Mouse (Mus musculus) heart, postnatal 10 days (tissue): ENCODE results near the gene Clptm1. TPM values are rescaled to one million over a fixed set of nuclear protein-coding genes. Genes with fewer than 3 reads are reported as not detected.

Source experiments
- DNase-seq, 2 experiments: peaks; one replicate each; pipeline ENCODE4 v3.0.0; 2021
- intact Hi-C: fragments of 180-260 bp; cut with DNase I; formaldehyde crosslinking; loops from one replicate; pipeline ENCODE4 v1.15.1; 2025
- total RNA-seq, 2 experiments: library from RNA; stranded (reverse); gene quantifications; 2 replicates each; pipeline ENCODE4 v1.2.3; 2021

The Clptm1 gene
- total RNA-seq, 2 experiments from 2014 or later: 95.2 to 102 TPM

GRCm38 (mm10) chr7:19667434-19667833 is 2.6 kb upstream of the Clptm1 start:
- DNase-seq: no peak
- intact Hi-C loops: no loop called here

DNA sequence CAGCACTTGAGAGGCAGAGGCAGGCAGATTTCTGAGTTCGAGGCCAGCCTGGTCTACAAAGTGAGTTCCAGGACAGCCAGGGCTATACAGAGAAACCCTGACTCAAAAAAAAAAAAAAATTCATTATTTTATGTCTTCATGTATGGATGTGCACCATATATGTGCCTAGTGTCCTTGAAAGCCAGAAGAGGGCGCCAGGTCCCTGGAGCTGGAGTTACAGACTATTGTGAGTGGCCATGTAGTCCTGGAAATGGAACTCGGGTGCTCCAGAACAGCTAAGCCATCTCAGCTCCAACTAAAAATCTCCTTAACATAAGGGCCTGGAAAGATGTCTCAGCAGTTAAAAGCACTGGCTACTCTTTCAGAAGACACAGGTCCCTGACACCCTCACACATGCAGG is 1.9 kb upstream of the Clptm1 start:
- DNase-seq: no peak
- intact Hi-C loops: loop anchor here (1.0 kb wide), 1 partner anchor 206 kb away; no protein-coding TSS in a partner anchor

GRCm38 (mm10) chr7:19664455-19664954 is 328 bp downstream of the Clptm1 start:
- intact Hi-C loops: no loop called here
- no peak for DNase-seq

GRCm38 (mm10) chr7:19663940-19664339 is 893 bp downstream of the Clptm1 start:
- intact Hi-C loops: no loop called here
- no peak for DNase-seq

DNA sequence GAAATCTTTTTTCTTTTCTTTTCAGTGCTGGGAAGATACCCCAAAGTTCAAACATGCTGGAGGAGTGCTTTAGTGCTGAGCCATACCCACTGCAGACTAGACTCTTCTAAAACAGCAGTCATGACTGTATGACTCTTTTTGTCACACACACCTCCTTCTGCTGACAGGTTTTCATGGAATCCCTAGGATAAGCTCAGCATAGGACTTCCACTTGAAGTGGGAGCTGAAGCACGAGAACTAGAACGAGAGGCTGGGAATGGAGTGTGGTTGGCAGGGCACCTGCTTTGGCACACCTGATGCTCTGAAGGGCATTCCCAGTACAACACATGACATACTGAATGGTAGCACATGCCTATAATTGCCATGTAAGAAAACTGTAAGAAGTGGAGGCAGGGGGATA is 12.2 kb downstream of the Clptm1 start:
- intact Hi-C loops: no loop called here

DNA sequence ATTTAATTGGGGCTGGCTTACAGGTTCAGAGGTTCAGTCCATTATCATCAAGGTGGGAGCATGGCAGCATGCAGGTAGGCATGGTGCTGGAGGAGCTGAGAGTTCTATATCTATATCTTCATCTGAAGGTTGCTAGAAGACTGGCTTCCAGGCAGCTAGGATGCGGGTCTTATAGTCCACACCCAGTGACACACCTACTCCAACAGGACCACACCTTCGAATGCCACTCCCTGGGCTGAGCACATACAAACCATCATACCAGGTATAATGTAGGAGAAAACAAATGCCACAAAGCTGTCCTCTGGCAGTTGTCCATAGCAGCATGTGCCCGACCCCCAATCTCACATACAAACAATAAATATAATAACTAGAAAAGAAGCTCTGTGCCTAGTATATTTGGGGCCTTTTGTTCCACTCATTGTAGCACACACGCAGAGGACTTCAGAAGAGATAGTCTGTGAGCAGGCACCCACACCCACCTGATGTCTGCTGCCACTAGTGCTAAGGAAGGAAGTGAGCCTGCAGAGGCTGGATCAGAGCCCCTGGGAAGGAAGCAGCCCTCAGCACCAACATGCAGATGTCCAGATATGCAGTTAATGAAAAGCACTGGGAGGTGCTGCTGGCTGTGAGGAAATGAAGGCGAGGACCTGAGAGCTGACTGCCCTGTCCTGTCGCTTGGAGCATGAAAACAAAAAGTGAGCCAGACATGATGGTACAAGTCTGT is 13.6 kb downstream of the Clptm1 start:
- intact Hi-C loops: no loop called here

More for the DNA sequence above, 12.2 kb downstream of the Clptm1 start:
- peak; percentile 84 to 85 for DNase-seq

GRCm38 (mm10) chr7:19641223-19641622 is 23.6 kb downstream of the Clptm1 start:
- no peak for DNase-seq
- intact Hi-C loops: no loop called here

More for the DNA sequence above, 13.6 kb downstream of the Clptm1 start:
- no peak for DNase-seq

DNA sequence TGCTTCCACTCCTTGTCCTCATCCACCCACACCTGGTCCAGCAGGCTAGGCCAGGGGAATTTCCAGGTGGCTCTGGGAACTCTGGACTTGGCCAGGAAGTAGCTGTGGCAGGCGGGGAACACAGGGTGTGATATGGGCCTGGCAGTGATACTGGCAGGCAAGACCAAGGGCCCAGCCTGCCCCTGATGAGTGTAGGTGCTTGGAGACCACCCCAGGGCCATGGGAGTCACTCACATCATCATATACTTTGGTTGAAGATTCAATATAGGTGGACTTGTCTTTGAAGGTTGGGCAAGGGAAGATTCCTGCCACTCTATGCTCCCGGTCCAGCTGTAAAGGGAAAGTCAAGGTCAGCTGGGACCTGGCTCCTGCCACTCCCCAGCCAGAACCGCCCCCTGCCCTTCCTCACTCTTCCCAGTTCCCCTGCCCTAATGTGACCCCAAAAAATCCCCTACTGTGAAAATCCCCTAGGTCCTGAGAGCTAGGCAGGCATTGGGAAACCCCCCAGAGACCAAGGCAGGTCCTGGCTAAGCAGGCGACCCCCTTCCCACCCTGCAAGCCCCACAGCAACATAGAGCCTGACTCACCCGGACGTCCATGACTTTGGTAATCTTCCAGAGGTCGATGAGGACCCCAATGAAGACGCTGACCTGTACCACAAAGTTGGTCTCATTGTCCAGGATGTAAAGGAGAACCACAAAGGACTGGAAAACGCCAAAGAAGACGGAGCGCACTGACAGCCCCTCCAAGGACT is 29.6 kb downstream of the Clptm1 start:
- intact Hi-C loops: no loop called here
- no peak for DNase-seq

DNA sequence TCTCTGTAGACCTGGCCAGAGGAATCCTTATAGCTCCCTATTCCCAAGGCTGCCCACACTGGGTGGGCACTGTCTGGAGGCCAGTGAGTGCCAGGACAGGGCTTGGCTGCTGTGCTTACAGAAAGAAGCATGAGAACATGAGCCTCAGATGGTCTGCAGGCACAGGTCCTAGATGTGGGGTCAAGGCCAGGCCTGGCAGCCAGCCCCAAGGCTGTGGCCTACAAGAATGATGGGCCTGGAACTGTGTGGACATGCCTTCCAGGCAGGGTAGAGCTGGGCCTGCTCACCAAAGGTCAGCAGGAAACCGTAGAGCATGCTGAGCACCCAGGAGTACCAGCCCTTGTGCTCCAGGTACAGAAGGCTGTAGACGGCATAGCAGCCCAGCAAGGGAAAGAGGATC is 30.2 kb downstream of the Clptm1 start:
- DNase-seq: no peak
- intact Hi-C loops: no loop called here

DNA sequence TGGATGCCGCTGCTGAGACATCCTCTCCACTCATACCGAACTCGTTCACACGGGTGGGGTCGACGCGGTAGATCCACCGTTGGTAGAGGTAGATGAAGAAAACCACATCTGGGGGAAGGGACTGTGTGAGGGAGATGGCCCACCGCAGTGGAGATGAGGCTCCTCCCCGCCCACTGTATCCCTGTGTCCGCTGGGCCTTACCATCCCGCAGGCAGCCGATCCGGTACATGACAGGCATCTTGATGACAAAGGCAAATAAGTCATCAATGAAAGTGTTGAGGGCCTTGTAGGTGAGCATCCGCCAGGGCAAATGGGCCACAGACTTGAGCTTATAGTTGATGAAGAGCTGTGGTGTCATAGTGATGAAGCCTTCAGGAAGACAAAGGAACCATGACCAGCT is 31.0 kb downstream of the Clptm1 start:
- DNase-seq: no peak
- intact Hi-C loops: no loop called here

DNA sequence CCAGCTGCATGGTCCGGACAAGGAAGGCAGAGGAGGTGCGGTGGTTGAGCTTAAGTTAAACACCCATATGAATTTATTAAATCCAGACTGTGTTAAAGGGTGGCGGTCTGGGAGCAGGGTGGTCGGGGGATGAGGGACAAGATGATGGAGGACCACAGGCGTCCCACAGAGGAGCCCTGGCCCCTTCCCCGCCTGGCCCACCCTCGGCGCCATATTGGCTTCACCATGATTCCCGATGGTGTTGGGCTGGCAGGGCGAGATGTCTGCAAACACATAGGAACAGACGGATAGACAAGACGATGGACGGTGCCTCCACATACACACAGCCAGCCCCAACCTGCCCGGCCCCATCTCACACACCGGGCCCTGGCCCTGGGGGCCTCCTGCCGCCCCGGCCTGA is 31.6 kb downstream of the Clptm1 start:
- no peak for DNase-seq
- intact Hi-C loops: no loop called here

- intact Hi-C loops: no loop called here
- no peak for DNase-seq
Measured at GRCm38 (mm10) chr7:19632720-19633119, 32.1 kb downstream of the Clptm1 start.

- no peak for DNase-seq
- intact Hi-C loops: no loop called here
Measured at GRCm38 (mm10) chr7:19632275-19632674, 32.6 kb downstream of the Clptm1 start.

DNA sequence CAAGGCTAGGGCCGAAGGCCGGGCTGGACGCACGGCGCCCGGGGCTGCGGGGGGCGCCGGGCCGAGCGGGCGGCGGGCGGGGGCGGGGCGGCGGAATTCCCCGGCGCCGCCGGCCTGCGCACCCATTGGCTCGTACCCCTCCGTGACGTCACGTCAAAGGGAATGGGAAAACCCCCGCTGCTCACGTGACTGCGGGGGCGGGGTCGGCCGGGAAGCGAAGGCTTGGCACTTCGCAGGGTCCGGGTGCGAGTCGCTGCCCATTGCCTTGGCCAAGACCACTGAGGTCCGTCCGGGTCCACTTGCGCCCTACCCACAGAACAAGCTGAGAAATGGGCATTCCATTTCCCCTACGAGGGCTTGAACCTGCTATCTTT is 35.5 kb downstream of the Clptm1 start, which contains the start of gene Relb:
TSS of gene Relb (minus strand) at position 78 of the 374 bp plus-strand sequence.
- intact Hi-C loops: no loop called here
- DNase-seq: peak; percentile 92 to 94

DNA sequence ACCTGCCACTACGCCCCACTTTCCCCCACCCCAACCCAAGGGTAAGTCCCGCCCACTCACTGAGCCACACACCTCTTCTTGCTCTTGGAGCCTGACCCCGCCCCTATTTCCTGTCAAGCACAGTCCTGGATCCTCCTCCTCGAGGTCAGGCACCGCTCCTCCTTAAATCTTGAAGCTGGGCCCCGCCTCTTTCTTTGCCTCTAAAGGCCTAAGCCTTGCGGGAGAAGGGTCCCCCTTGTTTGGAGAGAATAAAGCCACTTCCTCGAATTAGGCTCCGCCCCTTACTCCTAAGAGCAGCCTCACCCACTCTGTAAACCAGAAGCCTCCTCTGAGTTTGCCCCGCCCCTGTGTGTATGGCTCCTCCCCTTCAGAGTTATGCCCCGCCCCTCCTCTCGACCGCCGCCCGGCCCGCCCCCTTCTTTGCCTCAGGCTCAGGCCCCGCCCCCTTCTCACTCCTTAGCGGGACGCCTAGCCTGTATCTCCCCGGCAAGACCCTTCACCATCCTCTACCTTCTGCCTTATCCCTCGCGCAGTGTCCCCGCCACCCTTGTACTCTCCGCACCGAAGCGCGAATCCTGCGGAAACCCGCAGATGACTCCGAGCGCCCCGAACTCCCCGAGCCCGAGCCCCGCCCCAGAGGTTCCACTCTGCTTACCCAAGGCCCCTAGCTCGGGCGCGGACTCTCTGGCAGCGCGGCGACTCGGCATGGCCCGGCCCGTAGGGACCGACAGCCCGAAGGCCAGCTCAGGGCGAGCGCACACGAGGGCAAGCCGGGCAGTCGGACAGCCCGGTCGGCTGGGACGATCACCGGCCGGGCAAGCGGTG is 36.1 kb downstream of the Clptm1 start:
- intact Hi-C loops: no loop called here
- peak; percentile 95 to 97 for DNase-seq

- DNase-seq: no peak
- intact Hi-C loops: no loop called here
Measured at GRCm38 (mm10) chr7:19628192-19628535, 36.7 kb downstream of the Clptm1 start.

DNA sequence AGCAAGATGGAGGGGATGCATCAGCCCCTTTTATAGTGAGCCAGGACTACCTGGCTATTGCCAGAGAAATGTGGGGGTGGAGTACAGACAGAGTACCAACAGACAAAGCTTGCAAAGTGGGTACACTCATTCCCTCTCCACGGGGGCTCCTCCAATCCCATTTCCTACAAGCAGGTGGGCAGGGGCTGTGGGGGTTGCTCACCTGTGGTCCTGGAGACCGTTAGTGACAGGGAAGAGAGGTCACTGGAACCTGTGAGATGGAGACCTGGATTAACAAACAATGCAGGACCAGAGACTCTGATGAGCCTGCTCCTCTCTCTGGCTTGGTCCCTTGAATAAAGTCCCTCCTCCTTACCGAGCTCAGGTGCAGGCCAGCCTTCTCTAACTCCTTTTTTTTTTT is 37.1 kb downstream of the Clptm1 start:
- no peak for DNase-seq
- intact Hi-C loops: no loop called here

GRCm38 (mm10) chr7:19623433-19623832 is 41.4 kb downstream of the Clptm1 start:
- no peak for DNase-seq
- intact Hi-C loops: no loop called here

GRCm38 (mm10) chr7:19622241-19622640 is 42.6 kb downstream of the Clptm1 start:
- no peak for DNase-seq
- intact Hi-C loops: no loop called here

DNA sequence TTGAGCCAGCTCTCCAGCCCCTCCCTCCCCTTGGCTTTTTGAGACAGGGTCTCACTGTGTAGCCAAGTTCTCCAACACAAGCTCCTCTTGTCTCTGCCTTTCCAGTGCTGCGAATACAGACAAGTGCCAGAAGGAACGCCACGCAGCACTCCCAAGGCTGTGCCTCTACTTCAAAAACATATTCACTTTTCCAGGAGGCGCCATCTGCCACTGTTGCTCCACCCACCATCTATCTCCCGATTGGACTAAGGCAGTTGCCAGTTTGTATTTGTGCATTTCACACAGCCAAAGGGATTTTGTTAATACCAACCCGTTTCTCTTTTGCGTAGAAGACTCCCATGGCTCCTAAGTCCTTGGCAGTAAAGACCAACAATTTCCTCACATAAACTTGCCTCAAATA is 44.0 kb downstream of the Clptm1 start:
- DNase-seq: no peak

More for the DNA sequence above, 44.0 kb downstream of the Clptm1 start:
- intact Hi-C loops: no loop called here
